Mouse (Mus musculus) duodenum, adult 2 months (tissue): ENCODE results near the gene Gm10197. TPM values are rescaled to one million over a fixed set of nuclear protein-coding genes. Genes with fewer than 3 reads are reported as not detected.

ENCODE experiments used
- polyA plus RNA-seq: library from polyadenylated mRNA; depleted of rRNA; stranded (reverse); fragments of >200 nt; gene quantifications from 2 replicates; pipeline ENCODE4 v1.2.3, GENCODE M21; 2012; ENCODE audit warnings: low replicate concordance; rRNA removed

Gm10197 gene
- polyA plus RNA-seq, result not detected in 2 replicates

DNA sequence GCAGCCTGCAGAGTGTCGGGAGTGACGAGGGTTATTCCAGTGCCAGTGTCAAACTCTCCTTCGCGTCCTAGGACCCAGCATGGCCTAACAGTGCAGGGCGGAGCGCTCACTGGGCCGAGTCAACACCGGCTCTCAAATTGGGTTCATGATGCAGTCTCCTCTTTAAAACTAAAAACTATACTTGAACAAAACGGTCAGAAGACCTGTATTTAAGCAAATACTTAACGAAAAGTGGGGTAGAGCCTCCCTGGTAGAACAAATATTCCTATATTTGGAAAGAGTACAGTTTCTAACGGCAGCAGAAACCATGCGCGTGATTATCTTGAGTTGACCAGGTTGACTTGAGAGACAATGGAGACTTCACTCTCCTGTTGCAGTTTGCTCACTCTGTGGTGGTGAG, at the start of gene Gm10197:
Gm10197 (minus strand) TSS at position 101 of the 400 bp plus-strand sequence.

DNA sequence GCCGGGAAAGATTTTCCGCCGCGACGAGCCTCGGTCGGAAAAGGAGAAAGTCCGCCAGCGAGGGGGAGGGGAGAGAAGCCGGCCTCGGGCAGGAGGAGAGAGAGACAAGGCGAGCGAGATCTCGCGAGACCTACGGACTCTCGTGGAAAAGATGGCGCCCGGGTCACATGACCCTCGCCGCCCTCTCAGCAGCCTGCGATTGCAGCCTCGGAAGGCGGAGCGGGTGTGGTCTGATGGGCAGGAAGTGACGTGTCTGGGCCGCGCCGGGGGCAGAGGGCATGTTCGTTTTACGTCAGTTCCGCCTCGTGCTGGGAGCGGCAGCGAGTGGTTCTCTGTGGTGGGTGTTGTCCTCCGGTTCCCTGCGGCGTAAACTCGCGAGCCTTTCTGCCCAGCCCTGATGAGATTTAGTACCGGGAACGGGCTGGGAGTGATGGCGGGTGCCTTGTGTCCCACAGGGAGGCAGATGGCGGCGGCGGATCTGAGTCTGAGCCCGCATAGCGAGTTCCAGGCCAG, 19.0 kb upstream of the Gm10197 start, which contains the start of gene Smndc1:
Smndc1 (minus strand) TSS at position 84 of the 513 bp plus-strand sequence.

Other genes with a start within 250 kb of the Gm10197 start
- 9.9 and 13.8 TPM in 2 replicates for gene Add3, start 231.3 kb downstream of the Gm10197 start, polyA plus RNA-seq
- 20.6 and 57.9 TPM in 2 replicates for gene Mxi1, start 61.2 kb downstream of the Gm10197 start, polyA plus RNA-seq
- 1.4 and 2.0 TPM in 2 replicates for gene Smndc1, start 18.8 kb upstream of the Gm10197 start, polyA plus RNA-seq
- gene Dusp5, start 157.3 kb upstream of the Gm10197 start, polyA plus RNA-seq, result 21.1 and 33.4 TPM in 2 replicates
- gene Nutf2-ps1, start 217.3 kb upstream of the Gm10197 start, polyA plus RNA-seq, result 52.5 and 58.3 TPM in 2 replicates
- gene Smc3, start 228.6 kb upstream of the Gm10197 start, polyA plus RNA-seq, result 0.74 and 1.9 TPM in 2 replicates